Mouse (Mus musculus): ENCODE measurements at regions not wholly inside any gene's neighbourhood (a gene's known extent, or its start where the extent isn't known, plus 50 kb on each side); places are given as distances from the start of the nearest gene placed in this dataset.

- DNase-seq (ENCODE audit: inconsistent age in 2 of 2, low spot score in 1 of 2), result no peak
These were observed 73.5 kb upstream of the Gm16223 start for GRCm38 (mm10) chr5:41994307-41994706.

- no peak for DNase-seq (ENCODE audit: inconsistent age in 2 of 2, low spot score in 1 of 2)
These were observed 84.2 kb upstream of the Gm16223 start for GRCm38 (mm10) chr5:41983556-41983955.

GRCm38 (mm10) chr5:41975535-41975934 lies 92.2 kb upstream of the Gm16223 start:
- DNase-seq (ENCODE audit: inconsistent age in 2 of 2, low spot score in 1 of 2), result peak in 1 of 2 experiments; percentile 23

GRCm38 (mm10) chr5:41971201-41971600 lies 96.6 kb upstream of the Gm16223 start:
- DNase-seq (ENCODE audit: inconsistent age in 2 of 2, low spot score in 1 of 2), result peak; percentile 19 to 67

GRCm38 (mm10) chr5:41966958-41967357 lies 100.8 kb upstream of the Gm16223 start:
- no peak for DNase-seq (ENCODE audit: inconsistent age in 2 of 2, low spot score in 1 of 2)

GRCm38 (mm10) chr5:41947114-41947640 lies 103.1 kb upstream of the Bod1l start:
- DNase-seq (ENCODE audit: inconsistent age in 2 of 2, low spot score in 1 of 2), result peak; percentile 23 to 48

GRCm38 (mm10) chr5:41943399-41943798 lies 99.3 kb upstream of the Bod1l start:
- no peak for DNase-seq (ENCODE audit: inconsistent age in 2 of 2, low spot score in 1 of 2)

- DNase-seq (ENCODE audit: inconsistent age in 2 of 2, low spot score in 1 of 2), result no peak
These were observed 98.0 kb upstream of the Bod1l start for GRCm38 (mm10) chr5:41942131-41942530.

- DNase-seq (ENCODE audit: inconsistent age in 2 of 2, low spot score in 1 of 2), result no peak
These were observed 97.1 kb upstream of the Bod1l start for GRCm38 (mm10) chr5:41941216-41941615.

- no peak for DNase-seq (ENCODE audit: inconsistent age in 2 of 2, low spot score in 1 of 2)
These were observed 95.6 kb upstream of the Bod1l start for GRCm38 (mm10) chr5:41939736-41940135.

GRCm38 (mm10) chr5:41910053-41910452 lies 65.9 kb upstream of the Bod1l start:
- DNase-seq (ENCODE audit: inconsistent age in 2 of 2, low spot score in 1 of 2), result no peak

- DNase-seq (ENCODE audit: inconsistent age in 2 of 2, low spot score in 1 of 2), result peak; percentile 16 to 83
These were observed 63.6 kb upstream of the Bod1l start for GRCm38 (mm10) chr5:41907749-41908148.

- peak; percentile 34 to 78 for DNase-seq (ENCODE audit: inconsistent age in 2 of 2, low spot score in 1 of 2)
These were observed 60.4 kb upstream of the Bod1l start for GRCm38 (mm10) chr5:41904512-41904911.

- no peak for DNase-seq (ENCODE audit: inconsistent age in 2 of 2, low spot score in 1 of 2)
These were observed 55.1 kb upstream of the Bod1l start for GRCm38 (mm10) chr5:41899237-41899636.

- DNase-seq (ENCODE audit: inconsistent age in 2 of 2, low spot score in 1 of 2), result no peak
These were observed 54.6 kb upstream of the Bod1l start for GRCm38 (mm10) chr5:41898748-41899147.

All from adrenal gland, adult (tissue).